Mouse (Mus musculus): ENCODE data around the gene Emp1.

Emp1 gene

DNA sequence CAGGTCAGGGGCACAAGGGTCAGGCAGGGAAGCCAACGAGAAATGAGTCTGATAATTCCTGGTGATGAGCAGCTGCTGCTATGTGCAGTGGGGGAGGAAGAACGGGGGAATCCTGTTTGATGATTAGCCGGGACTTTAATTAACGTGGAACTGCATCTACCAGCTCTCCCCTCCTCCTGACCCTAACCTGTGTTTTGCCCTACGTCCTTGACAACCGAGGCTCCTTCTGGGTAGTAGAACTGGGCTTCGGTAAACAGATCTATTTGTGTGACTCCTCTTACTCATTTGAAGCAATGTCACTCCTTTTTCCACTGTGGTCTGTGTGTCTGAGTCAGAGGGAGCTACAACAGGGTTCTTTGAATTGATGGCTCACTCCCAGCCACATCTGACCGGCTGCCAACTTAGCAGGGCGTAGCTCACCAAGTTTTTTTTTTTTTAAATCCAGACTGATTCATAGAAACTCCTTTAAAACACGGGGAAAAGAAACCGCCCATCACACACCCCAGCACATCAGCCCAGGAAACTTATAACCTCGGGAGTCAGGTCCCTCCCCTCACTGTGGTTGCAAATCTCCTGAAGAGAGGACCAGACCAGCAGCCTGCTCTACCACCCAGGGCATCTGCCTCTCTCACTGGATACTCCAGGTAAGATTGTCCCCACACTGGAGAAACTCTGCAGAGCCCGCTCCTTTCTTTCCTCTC lies at the start of gene Emp1:
Gene Emp1 (plus strand): TSS at position 87 of the 701 bp plus-strand sequence.
- peak; percentile 87 for DNase-seq

DNA sequence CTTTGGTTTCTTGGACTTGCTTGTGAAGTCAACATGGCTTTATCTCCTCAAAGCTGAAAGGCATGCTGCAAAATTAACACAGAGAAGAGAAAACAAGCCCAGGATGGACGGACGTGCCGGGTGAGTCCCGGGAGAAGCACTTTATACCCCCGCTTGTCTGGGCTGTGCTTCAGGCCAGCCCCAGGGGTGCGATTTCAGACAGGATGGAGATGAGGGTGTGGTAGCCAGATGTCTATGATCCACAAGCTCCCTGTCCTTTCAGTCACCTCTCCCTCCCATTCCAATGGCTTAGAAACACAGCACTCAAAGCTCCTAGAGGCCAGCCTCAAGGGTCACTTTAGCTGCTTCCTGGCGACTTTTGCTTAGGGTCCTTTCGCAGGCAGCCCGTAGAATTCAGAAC lies 48.4 kb upstream of the Emp1 start:
- peak; percentile 50 for DNase-seq

DNA sequence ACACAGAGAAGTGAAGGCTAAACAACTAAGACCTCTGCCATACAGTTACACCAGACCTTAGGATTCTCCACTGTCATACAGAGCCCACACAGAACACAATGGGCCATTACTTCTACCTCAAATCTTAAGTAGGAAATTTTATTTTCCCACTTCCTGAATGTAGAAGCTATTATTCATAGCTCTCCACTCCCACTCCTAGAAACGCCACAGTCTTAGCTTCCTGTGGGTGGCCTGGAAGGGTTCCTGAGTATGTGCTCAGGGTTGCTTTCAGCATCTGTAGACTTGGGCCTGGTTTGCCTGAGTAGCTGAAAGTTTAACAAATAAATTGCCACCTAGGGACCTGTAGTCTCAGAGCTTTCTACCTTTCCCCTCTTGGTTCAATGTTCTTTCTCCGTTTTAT lies 46.2 kb upstream of the Emp1 start:
- DNase-seq, result no peak

DNA sequence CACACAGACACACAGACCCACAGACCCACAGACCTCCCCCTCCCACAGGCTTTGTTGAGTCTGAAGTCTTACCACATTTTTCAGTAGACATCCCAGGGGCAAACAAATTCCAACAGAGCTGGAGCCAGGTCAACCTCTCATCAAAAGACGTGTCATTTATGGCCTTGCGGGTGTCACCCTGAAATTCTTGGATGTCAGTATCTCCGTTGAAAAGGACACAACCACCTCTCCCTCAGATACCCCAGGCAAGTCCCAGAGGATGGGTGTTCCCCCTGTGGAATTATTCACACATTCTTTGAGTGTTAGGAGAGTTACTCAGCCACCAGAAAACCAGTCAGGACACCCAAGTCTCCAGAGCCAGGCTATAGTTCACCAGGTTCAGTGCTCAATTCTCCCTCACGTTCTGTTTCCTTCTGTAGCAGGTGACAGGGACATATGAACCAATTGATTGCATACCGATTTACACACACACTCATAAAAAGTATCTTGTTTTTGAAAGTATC lies 42.9 kb upstream of the Emp1 start:
- DNase-seq, result no peak

DNA sequence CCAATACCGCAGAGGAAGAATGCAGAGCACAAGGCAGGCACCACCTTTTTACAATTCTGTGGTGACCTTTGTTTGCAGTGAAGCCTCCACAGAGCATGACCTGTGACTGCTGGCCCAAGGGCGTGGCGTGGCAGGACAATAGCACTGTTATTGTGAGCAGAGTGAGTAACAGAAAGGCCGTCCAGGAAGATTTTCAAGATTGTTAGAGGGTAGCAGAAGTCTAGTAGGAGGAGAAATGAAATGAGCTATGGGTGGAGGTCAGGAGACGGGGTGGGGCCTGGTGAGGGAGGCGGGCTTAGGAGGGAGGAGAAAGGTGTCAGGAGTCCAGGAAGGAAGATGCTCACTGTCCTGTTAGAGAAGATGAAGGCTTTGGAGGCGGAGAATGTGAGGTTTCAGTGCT lies 39.6 kb upstream of the Emp1 start:
- peak; percentile 42 for DNase-seq

DNA sequence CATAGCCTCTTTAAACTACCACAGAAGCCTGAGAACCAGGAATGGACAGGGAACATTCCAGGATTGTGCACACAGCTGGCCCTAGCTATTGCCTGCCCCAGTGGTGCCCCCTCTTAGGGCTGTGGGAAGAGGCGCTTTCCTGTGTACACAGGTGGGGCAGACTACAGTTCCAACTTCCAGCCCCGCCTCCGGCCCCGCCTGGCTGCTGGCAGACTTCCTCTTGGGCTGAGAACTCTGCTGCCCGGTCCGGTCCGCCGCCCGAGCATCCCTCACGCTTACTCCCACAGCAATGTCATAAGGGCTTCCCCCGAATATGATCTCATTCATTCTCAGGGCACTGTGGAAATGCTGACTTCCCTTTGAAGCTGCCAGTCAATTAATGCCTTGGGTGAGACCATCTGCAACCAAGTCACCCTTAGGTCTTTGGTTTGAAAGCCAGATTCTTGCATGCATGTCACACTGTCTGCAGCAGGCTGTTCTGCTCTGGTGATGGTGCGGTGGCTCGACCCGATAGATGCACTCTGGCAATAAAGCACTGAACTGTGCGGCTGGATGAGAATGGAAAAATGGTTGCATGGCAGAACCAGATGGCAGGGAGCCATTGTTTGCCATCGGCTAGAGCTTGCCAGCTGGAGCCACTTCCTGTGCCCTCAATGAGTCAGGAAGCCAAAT lies 38.9 kb upstream of the Emp1 start:
- peak; percentile 84 for DNase-seq

DNA sequence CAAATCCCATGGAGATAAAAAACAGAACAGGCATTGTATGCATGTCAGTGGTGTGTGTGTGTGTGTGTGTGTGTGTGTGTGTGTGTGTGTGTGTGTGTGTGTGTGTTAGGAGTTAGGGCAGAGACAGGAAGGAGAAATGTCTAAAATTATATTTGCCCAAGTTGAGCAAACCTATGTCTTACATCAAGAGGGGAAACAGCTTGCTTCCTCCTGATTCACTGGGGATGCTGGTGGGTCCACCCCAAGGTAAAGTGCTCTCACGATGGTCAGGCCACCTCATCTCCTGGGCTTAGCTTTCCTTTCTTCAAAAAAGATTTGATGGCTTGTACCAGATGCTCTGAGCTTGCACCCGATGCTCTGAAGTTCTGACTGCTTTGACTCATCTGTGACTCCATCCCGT lies 38.2 kb upstream of the Emp1 start:
- DNase-seq, result no peak

DNA sequence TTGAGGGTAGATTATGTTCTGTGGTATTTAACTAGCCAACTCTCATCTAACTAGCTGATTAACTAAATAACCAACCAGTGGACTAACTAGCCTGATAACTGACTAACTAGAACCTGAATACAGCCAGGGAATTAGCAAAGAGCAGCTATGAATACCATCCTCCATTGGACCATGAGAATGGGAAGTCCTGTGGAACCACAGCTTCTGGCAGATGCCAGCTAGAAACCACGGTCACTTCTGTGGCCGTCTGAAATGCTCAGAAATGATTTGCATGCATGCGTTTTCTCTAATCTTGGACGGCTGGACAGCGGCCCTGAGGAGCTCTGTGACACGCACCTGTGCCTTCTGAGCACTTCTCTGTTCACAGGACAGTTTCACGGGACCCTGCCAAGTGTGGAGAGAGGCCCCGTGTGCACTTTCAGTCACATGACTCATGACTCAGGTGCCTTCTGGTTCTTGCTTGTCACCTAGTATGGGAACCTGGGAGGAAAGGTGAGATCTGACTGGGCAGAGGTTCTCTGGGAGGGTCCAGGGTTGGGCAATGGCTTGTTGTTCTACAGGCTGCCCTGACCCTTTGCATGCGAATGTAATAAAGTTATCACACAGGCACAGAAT lies 37.6 kb upstream of the Emp1 start:
- no peak for DNase-seq

DNA sequence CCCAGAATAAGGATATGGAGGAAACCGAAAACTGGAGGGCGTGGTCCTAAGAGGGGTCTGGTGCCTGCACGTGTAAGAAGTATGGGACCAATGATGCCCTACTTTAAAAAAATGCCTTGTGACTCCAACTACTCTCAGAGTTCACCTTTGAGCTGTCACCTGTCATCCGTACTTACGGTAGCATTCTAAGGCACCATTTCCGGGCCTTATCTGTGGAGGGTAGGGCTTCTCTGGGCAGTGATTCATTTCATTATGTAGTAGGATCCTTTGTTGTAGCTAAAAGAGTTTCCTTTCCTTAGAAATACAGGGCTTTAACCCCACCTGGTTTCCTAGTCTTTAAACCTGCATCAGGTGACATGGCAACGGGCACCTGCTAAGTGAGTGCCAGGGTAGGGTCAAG lies 35.5 kb upstream of the Emp1 start:
- no peak for DNase-seq

DNA sequence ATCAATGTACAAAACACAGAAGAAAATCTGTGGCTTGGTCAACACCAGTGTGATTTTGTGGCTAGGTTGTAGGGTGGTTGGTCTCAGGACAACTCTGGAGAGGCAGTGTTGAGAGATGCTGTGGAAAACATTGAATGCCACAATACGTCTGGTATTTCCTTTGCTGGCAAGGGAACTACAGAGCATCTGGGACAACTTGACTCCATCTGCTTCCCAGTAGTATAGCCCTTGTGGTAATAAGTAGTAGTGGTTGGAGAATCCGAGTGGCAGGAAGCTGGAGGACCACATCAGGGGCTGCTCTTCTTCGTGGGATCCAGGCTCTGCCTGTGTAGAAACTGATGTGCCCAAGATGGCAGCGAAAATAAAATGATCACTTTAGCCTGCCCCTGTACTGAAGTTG lies 30.4 kb upstream of the Emp1 start:
- DNase-seq, result no peak

DNA sequence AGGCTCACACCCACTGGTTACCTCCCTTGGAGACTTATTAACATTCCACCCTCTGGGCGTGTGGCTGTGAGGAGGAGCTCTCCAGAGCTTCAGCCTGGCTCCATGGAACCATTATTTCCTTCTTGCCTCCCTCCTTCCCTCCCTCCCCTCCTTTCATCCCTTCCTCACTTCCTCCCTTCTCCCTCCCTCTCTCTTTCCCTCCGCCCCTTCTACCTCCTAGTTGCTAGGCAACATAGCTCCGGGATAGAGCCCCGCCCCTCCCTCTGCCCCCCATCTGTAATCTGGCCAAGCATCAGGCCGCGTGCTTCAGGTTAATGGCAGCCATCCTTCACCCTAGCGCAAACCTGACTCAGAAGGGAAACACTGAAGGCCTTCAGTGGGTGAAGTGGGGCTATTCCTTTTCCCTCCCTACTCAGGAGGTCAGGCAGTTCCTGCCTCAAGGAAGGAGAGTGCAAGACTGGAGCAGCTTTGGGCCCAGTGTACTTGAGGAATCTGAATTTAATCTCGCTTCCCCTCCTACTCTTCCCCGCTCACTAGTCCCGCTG lies 29.5 kb upstream of the Emp1 start:
- peak; percentile 61 for DNase-seq

DNA sequence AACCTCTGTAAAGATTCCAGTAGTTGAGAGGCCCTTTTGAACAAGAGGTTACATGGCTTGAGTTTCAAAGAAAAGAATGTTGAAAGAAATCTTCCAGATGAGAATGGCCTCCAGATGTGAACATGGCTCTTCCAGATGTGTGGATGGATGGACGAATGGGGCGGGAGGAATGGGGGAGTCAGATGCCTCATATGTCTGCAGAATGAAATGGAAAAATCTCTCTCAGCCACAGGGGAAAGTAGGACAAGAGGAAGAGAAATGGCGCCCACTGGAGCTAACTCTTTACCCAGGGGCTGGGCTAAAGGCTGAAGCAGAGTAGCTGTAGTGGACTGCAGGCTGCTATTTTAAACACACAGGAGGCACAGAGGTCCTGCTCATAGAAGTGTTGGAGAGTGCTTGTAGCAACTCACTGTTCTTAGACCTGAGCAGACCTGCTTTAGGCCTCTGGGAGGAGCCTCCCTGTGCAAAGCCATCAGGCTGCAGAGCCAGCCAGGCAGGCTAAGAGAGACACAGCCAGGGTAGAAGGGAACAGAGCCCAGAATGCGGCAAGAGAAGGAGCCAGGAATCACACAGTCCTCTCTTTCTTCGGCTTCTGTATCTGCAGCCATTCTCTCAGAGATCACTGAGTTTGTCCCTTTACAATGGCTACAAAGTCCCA lies 28.2 kb upstream of the Emp1 start:
- peak; percentile 34 for DNase-seq

DNA sequence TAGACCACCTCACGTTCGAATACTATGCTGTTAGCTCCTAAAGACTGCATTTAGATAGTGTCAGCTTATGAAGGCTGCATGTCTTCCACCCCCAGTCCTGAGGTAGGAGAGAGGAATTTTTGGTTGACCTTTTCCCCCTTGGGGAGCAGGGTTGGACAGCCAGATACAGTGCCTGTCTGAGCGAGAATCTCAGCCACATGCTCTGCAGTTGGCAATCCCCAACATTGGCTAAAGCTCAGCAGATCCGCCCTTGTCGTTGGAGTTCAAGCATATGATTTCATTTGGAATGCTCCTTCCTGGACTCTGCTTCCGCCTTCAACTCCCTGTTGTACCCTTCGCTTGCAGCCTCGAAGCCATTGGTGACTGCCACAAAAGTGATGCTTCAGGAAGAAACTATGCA lies 26.0 kb upstream of the Emp1 start:
- no peak for DNase-seq

DNA sequence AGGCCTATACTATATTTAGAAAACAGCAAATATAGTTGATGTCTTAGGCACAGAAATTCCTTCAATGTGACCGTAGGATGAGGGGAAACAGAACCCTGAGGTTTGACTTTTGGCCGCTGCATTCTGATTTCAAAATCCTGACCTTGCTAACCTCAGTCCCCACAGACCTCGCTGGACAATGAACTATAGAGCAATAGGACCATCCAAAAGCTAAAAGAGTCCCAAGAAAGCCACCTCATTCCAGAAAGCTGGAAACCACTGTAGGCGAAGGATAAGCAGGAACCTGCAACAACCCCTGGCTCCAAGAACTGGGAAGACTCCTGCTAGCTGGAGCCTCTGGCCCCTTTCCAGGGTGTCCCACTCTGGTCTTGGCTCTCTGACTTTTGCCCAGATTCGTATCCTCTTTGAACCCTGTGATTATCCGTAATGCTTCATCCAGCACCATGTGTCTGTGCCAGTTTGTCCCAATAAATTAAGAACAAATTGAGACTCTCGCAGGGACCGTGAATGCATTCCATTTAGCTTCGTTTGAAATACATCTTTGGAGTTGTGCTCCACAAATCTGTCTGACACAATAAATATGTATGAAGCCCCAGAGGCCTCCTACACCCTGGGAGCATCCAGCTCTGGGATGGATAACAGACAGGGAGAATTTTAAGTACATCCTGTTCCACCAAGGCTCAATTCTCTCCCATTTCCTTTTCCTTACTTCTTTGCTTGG lies 21.8 kb upstream of the Emp1 start:
- DNase-seq, result peak; percentile 71

DNA sequence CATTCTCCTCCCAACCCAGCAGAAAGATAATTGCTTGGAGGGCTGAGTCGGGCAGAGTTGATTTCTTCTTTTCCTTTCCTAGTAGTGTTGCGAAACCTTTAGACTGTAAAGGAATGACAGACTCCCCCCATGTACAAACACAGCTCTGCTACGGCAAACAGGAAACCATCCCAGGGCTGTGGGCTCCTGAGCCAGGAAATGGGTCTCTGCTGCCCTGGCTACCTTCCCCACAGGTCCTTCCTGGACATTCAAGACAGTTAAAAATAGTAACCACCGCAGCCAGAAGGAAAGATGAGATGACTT lies 21.3 kb upstream of the Emp1 start:
- DNase-seq, result peak; percentile 43

DNA sequence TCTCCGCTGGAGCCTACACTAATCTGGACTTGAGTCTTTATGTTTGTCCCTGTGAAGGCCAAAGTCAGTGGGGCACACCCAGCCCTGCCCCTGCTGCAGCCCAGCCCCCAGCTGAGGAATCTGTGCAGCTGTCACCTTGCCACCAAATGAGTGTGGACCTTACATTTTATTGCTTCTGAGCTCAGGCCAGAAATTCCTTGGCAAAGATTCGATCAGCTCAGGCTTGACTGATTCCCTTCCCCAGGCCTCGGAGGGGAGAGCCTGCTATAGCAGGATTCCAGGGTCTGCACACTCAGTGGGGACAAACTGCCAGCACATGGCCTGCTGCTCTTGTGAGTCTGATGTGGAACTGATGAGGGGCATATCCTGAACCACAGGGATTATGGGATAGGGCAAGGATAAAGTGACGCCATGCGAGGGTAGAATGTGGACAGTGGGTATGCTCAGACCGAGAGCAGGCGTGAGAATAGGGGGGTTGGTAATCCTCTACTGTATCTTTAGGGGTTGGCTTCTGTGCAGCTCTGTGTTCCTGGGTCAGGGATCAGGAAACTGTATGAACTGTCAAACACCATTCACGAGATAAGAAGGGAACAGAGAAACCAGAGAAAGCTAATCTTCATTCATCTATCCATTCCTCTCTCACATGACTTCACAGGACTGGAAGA lies 10.6 kb upstream of the Emp1 start:
- peak; percentile 81 for DNase-seq

DNA sequence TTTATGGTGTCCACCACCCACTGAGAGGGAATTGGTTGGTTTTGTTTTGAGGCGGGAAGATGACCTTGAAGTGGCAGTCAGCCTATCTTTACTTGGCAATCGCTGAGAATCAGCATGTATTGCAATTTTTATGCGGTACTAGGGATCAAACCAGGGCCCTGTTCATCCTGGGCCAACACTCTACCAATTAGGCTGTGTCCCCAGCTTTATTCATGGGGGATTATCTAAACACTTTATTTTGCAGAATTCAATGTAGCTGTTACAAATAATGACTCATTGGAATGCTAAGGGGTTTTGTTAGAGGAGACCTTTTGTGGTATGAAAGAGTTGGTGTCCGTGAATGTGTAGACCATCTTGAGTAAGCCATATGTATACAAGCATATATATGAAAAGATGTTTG lies 9.8 kb upstream of the Emp1 start:
- DNase-seq, result no peak

DNA sequence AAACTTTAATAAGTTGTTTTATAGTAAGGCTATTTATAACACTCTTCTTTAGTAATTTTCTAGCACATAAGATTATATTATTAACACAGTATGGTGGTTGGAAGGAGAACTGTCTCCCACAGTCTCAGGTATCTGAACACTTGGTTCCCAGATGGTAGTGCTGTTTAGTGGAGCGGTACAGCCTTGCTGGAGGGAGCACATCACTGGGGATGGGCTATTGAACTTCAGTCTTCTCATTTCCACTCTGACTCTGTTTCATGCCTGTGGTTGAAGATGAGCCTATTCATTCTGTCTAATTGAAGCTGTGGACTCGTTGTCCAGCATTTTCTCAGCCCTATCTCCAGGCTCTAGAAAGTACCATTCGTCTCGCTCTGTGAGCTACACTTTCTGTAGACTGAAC lies 7.4 kb upstream of the Emp1 start:
- no peak for DNase-seq

DNA sequence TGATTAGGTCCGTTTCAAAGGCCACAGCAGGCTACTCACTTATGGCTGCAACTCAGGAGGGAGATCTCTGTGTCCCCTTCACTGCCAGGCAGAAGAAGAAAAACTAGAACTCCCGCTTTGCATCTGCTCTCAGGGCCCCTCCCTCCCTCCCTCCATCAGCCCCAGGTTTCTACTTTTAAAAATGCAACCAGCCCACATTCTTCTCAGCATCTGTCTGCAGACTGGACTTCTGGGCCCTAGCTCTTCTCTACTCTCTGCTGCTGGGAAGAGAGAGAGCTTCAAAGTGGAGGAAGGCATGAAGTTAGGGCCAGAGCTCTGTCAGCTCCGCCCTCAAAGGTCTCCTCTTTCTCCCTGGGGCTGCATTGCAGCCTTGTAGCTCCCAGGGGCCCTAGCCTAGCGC lies 2.0 kb upstream of the Emp1 start:
- no peak for DNase-seq

DNA sequence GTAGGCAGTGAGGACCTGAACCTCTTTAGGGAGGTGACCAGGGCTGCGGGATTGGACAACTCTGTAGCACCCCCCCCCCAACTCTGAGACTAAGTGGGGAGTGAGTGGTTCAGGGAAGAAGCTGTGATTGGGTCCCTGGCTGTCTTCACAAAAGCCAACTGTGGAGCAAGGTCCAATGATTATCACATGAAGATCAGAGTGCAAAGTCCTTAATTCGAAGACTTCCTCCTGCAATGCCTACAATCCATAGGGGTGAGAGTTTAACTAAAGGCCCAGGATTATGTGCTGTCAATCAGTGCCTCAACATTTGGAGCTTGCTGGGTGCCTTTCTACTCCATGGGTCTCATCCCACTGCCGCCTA lies 267 bp upstream of the Emp1 start:
- DNase-seq, result no peak

DNA sequence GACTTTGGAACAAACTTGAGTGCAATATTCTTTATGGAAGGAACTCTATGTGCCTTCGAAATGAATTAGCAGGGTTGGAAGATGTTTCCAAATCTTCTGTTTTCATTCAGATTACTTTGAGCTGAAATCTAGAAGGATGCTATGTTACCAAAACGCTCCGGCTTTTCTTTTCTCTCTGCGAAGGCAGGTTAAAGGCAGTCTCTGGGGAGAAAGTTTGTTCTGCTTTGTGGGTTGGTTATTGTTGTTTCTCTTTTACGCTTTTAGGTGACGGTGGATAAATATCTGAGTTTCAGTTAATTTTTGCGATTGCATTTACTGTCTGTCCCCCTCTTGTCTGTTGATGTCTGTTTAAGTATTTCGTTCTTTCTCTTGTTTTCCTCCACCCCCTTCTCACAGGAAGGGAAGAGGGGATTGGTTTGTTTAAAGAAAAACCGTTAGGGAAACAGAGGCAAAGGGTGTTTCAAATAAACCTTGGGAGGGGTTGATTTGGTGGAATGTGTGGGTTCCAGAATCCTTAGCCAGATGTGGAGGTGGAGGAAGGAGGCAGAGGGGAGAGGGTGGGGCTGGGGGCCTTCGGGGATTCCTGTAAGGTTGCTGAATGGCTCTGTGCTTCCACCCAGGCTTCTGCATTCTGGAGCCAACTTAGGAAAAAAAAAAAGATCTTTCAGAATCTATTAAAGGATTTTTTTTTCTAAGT lies 1.1 kb downstream of the Emp1 start:
- DNase-seq, result no peak
